Mouse (Mus musculus): ENCODE measurements around the gene Rps29. TPM values are rescaled to one million over a fixed set of nuclear protein-coding genes. Genes with fewer than 3 reads are reported as not detected.

The Rps29 gene
- total and polyA plus RNA-seq, 2 experiments from 2014 or later = 67.6 to 1,581 TPM

GRCm38 (mm10) chr12:69198985-69199384, 40.0 kb upstream of the Rps29 start:
- H3K27me3 ChIP-seq (ENCODE audit: control insufficient read depth, insufficient read depth, low read length) = no peaks in the 10 kb centered on the region
- no peak overlapping the region for H3K9ac ChIP-seq (replicated peaks; ENCODE audit: low read depth, low read length)
- H3K4me1 ChIP-seq (ENCODE audit: control insufficient read depth, insufficient read depth) = peaks cover 4% of the 10 kb centered on the region; the same call in 1 of the 2 replicates
- no peak for TF ChIP-seq CTCF (IDR thresholded peaks at IDR 0.05; ENCODE audit: low read depth)
- TF ChIP-seq EP300 (IDR thresholded peaks at IDR 0.05; ENCODE audit: low read depth) = no peak
- no peak for ATAC-seq (ENCODE audit: insufficient read depth, low read depth)
- H3K36me3 ChIP-seq (replicated peaks; ENCODE audit: control insufficient read depth, insufficient read depth, low read length) = peaks cover 23% of the 10 kb centered on the region
- DNase-seq (ENCODE audit: low spot score) = no peak
- H3K9me3 ChIP-seq (replicated peaks; ENCODE audit: control insufficient read depth, low read length) = no peaks in the 10 kb centered on the region
- no peak overlapping the region; the same call in 1 of the 2 replicates for H3K4me3 ChIP-seq (ENCODE audit: low read depth, low read length)
- H3K27ac ChIP-seq (ENCODE audit: low read depth) = no peak overlapping the region
- H3K4me2 ChIP-seq (ENCODE audit: low read depth, low read length) = no peak overlapping the region

- Histone ChIP-seq H3K36me3 (replicated peaks; ENCODE audit: control insufficient read depth, insufficient read depth, low read length) (peaks cover 23% of the 10 kb centered on the region), H3K27ac (ENCODE audit: low read depth) (peak within 1 kb of the TSS; percentile 86), H3K4me3 (ENCODE audit: low read depth, low read length) (peak within 1 kb of the TSS; percentile 99), H3K9me3 (replicated peaks; ENCODE audit: control insufficient read depth, low read length) (no peaks in the 10 kb centered on the region), H3K4me1 (ENCODE audit: control insufficient read depth, insufficient read depth) (peaks cover 4% of the 10 kb centered on the region; the same call in 1 of the 2 replicates), H3K9ac (replicated peaks; ENCODE audit: low read depth, low read length) (peak within 1 kb of the TSS; percentile 86), H3K4me2 (ENCODE audit: low read depth, low read length) (peak within 1 kb of the TSS; percentile 93), H3K27me3 (ENCODE audit: control insufficient read depth, insufficient read depth, low read length) (no peaks in the 10 kb centered on the region)
- TF ChIP-seq CTCF (IDR thresholded peaks at IDR 0.05; ENCODE audit: low read depth) (no peak), EP300 (IDR thresholded peaks at IDR 0.05; ENCODE audit: low read depth) (no peak)
- peak; percentile 51 for DNase-seq (ENCODE audit: low spot score)
- WGBS = 0% methylated on average over 18 of the region's 18 CpGs
- peak; percentile 28; the same call in 1 of the 2 replicates for ATAC-seq (ENCODE audit: insufficient read depth, low read depth)
Measured at GRCm38 (mm10) chr12:69198164-69198535, 39.2 kb upstream of the Rps29 start, which contains the start of gene Dnaaf2. Dnaaf2 (minus strand) TSS chr12:69198429.

- Histone ChIP-seq H3K27me3 (ENCODE audit: control insufficient read depth, insufficient read depth, low read length) (no peaks in the 10 kb centered on the region), H3K9me3 (replicated peaks; ENCODE audit: control insufficient read depth, low read length) (no peaks in the 10 kb centered on the region), H3K27ac (ENCODE audit: low read depth) (peak overlapping the region; percentile 86), H3K4me1 (ENCODE audit: control insufficient read depth, insufficient read depth) (peaks cover 4% of the 10 kb centered on the region; the same call in 1 of the 2 replicates), H3K36me3 (replicated peaks; ENCODE audit: control insufficient read depth, insufficient read depth, low read length) (peaks cover 18% of the 10 kb centered on the region), H3K9ac (replicated peaks; ENCODE audit: low read depth, low read length) (peak overlapping the region; percentile 86), H3K4me2 (ENCODE audit: low read depth, low read length) (peak overlapping the region; percentile 93), H3K4me3 (ENCODE audit: low read depth, low read length) (peak overlapping the region; percentile 99)
- DNase-seq (ENCODE audit: low spot score) (peak; percentile 25), ATAC-seq (ENCODE audit: insufficient read depth, low read depth) (peak; percentile 64)
- under 1% methylated on average over 89 of the region's 94 CpGs for WGBS
- TF ChIP-seq CTCF (IDR thresholded peaks at IDR 0.05; ENCODE audit: low read depth) (no peak), EP300 (IDR thresholded peaks at IDR 0.05; ENCODE audit: low read depth) (no peak)
Measured at GRCm38 (mm10) chr12:69197378-69198163, 38.6 kb upstream of the Rps29 start.

GRCm38 (mm10) chr12:69196444-69197377, 37.7 kb upstream of the Rps29 start, which contains the start of gene Gm49383:
Gm49383 (minus strand) TSS chr12:69197104.
- peak within 1 kb of the TSS; percentile 86 for H3K9ac ChIP-seq (replicated peaks; ENCODE audit: low read depth, low read length)
- H3K27ac ChIP-seq (ENCODE audit: low read depth) = peak within 1 kb of the TSS; percentile 86
- peak within 1 kb of the TSS; percentile 93 for H3K4me2 ChIP-seq (ENCODE audit: low read depth, low read length)
- ATAC-seq (ENCODE audit: insufficient read depth, low read depth) (peak; percentile 78), DNase-seq (ENCODE audit: low spot score) (peak; percentile 85)
- H3K36me3 ChIP-seq (replicated peaks; ENCODE audit: control insufficient read depth, insufficient read depth, low read length) = peaks cover 10% of the 10 kb centered on the region
- H3K4me1 ChIP-seq (ENCODE audit: control insufficient read depth, insufficient read depth) = peaks cover 4% of the 10 kb centered on the region; the same call in 1 of the 2 replicates
- H3K9me3 ChIP-seq (replicated peaks; ENCODE audit: control insufficient read depth, low read length) = no peaks in the 10 kb centered on the region
- no peaks in the 10 kb centered on the region for H3K27me3 ChIP-seq (ENCODE audit: control insufficient read depth, insufficient read depth, low read length)
- H3K4me3 ChIP-seq (ENCODE audit: low read depth, low read length) = peak within 1 kb of the TSS; percentile 99
- TF ChIP-seq EP300 (IDR thresholded peaks at IDR 0.05; ENCODE audit: low read depth) = no peak
- no peak for TF ChIP-seq CTCF (IDR thresholded peaks at IDR 0.05; ENCODE audit: low read depth)
- WGBS = under 1% methylated on average over 75 of the region's 75 CpGs

- no peak overlapping the region for H3K9ac ChIP-seq (replicated peaks; ENCODE audit: low read depth, low read length)
- H3K27ac ChIP-seq (ENCODE audit: low read depth) = no peak overlapping the region
- no peak for DNase-seq (ENCODE audit: low spot score)
- WGBS = 82% methylated on average over 2 of the region's 2 CpGs
- H3K4me3 ChIP-seq (ENCODE audit: low read depth, low read length) = no peak overlapping the region
- no peak for TF ChIP-seq CTCF (IDR thresholded peaks at IDR 0.05; ENCODE audit: low read depth)
- TF ChIP-seq EP300 (IDR thresholded peaks at IDR 0.05; ENCODE audit: low read depth) = no peak
- no peak overlapping the region for H3K4me2 ChIP-seq (ENCODE audit: low read depth, low read length)
- peaks cover 4% of the 10 kb centered on the region; the same call in 1 of the 2 replicates for H3K4me1 ChIP-seq (ENCODE audit: control insufficient read depth, insufficient read depth)
- 0 out of 2 replicates have a peak, but pooled peaks cover 15% of the 10 kb centered on the region for H3K36me3 ChIP-seq (replicated peaks; ENCODE audit: control insufficient read depth, insufficient read depth, low read length)
- H3K27me3 ChIP-seq (ENCODE audit: control insufficient read depth, insufficient read depth, low read length) = no peaks in the 10 kb centered on the region
- no peak for ATAC-seq (ENCODE audit: insufficient read depth, low read depth)
- no peaks in the 10 kb centered on the region for H3K9me3 ChIP-seq (replicated peaks; ENCODE audit: control insufficient read depth, low read length)
Measured at GRCm38 (mm10) chr12:69192637-69193036, 33.7 kb upstream of the Rps29 start.
